Mouse (Mus musculus) A20 (cell line): ENCODE measurements around the gene Brd9.
"Not testable (repeated sequence)": the region's sequence is repeated elsewhere in the genome, so short reads cannot be mapped to it uniquely, and the experiment has no call there.

ENCODE experiments used
- DNase-seq: peaks from one replicate; pipeline ENCODE4 v3.0.0-alpha.2; 2011; ENCODE audit warnings: low read depth, low spot score

Brd9 gene

GRCm38 (mm10) chr13:73990761-73991160, 53.1 kb downstream of the Brd9 start:
- DNase-seq: no peak

- no peak for DNase-seq
Observed at GRCm38 (mm10) chr13:73991267-73991666, 53.7 kb downstream of the Brd9 start.

- DNase-seq: no peak
Observed at GRCm38 (mm10) chr13:73996456-73996855, 58.8 kb downstream of the Brd9 start.

GRCm38 (mm10) chr13:74000519-74000918, 62.9 kb downstream of the Brd9 start:
- DNase-seq: no peak

GRCm38 (mm10) chr13:74000961-74001360, 63.4 kb downstream of the Brd9 start:
- no peak for DNase-seq

- DNase-seq: no peak
Observed at GRCm38 (mm10) chr13:74001492-74001891, 63.9 kb downstream of the Brd9 start.

GRCm38 (mm10) chr13:74006881-74007280, 69.3 kb downstream of the Brd9 start:
- DNase-seq: not testable (repeated sequence)

GRCm38 (mm10) chr13:74008216-74008615, 70.6 kb downstream of the Brd9 start:
- not testable (repeated sequence) for DNase-seq

- peak; percentile 88 for DNase-seq
Observed at GRCm38 (mm10) chr13:74008948-74009718, 71.5 kb downstream of the Brd9 start, which contains the start of gene Tppp. Tppp (plus strand) TSS chr13:74009407.

- peak; percentile 7 for DNase-seq
Observed at GRCm38 (mm10) chr13:74009791-74010614, 72.4 kb downstream of the Brd9 start.
